Comparison of ENCODE assay signal across 27 mouse cellular contexts in genomic region chr3:35357111-35357510, GRCm38 (mm10).
DNase-seq lines count a peak whose midpoint lies in the region; ATAC-seq and TF ChIP-seq lines count a peak whose summit lies in the region.
"Had no signal": no experiment of that assay in that cellular context is flagged by ENCODE, and none has a peak within 500 bp of the region (broad histone marks: within the 10 kb centered on the region; RNA-seq: fewer than 3 reads in every experiment).

No protein-coding gene starts in this region.

- intact Hi-C loops in heart, postnatal 36 days (cut with DNase I), result no loop called here

- peak; percentile 30 for DNase-seq in heart, adult 11 months
- no peak for DNase-seq in heart, postnatal 36 days
- no peak for DNase-seq in kidney, postnatal 0 days (ENCODE audit: low spot score)
- DNase-seq in kidney, postnatal 14 days, result no peak
- DNase-seq in midbrain, postnatal 0 days (ENCODE audit: low spot score), result no peak
- DNase-seq in adrenal gland, postnatal 10 days, result no peak
- DNase-seq in layer of hippocampus, adult 18-20 months (ENCODE audit: low spot score in 2 of 2), result no peak
- DNase-seq: adrenal gland, adult 8-10 months; cerebellum, adult 11 months; cerebellum, adult 9-10 months; cerebellum, postnatal 36 days; gastrocnemius, adult 2 months; heart, postnatal 14 days; kidney, adult 2 months; layer of hippocampus, adult 9-11 months; lung, embryonic 14.5 days; lung, postnatal 14 days; right cerebral cortex, adult 18-20 months; spleen, adult 18-20 months had no signal

- H3K9ac ChIP-seq in kidney, postnatal 0 days (ENCODE audit: low read depth, low read length), result no peak overlapping the region
- H3K9ac ChIP-seq in midbrain, embryonic 12.5 days (replicated peaks), result no peak overlapping the region
- H3K9ac ChIP-seq in midbrain, postnatal 0 days (replicated peaks; ENCODE audit: low read length, poor library complexity, severe bottlenecking), result no peak overlapping the region
- H3K9ac ChIP-seq: forebrain, embryonic 15.5 days; limb, embryonic 12.5 days; liver, embryonic 15.5 days; lung, embryonic 14.5 days; neural tube, embryonic 12.5 days had no signal

- no peak for TF ChIP-seq CTCF in kidney, postnatal 0 days (IDR thresholded peaks at IDR 0.05; ENCODE audit: low read depth)
- no peak for TF ChIP-seq CTCF in midbrain, postnatal 0 days (IDR thresholded peaks at IDR 0.05)

- H3K4me2 ChIP-seq in kidney, postnatal 0 days (ENCODE audit: low read length), result no peak overlapping the region; the same call in 1 of the 2 replicates
- no peak overlapping the region for H3K4me2 ChIP-seq in midbrain, embryonic 12.5 days (replicated peaks)
- H3K4me2 ChIP-seq in midbrain, postnatal 0 days (ENCODE audit: low read depth, low read length, poor library complexity, severe bottlenecking), result peak overlapping the region; percentile 22; the same call in 1 of the 2 replicates
- H3K4me2 ChIP-seq: forebrain, embryonic 15.5 days; limb, embryonic 12.5 days; liver, embryonic 15.5 days; lung, embryonic 14.5 days; neural tube, embryonic 12.5 days had no signal

- ATAC-seq in kidney, postnatal 0 days (replicated peaks; ENCODE audit: low FRiP score, low read depth), result 0 out of 2 replicates have a peak, but pooled peaks have one; percentile 33
- 0 out of 2 replicates have a peak, but pooled peaks have one; percentile 30 for ATAC-seq in midbrain, embryonic 12.5 days (ENCODE audit: low FRiP score, low read depth)
- no peak for ATAC-seq in midbrain, postnatal 0 days (ENCODE audit: low FRiP score)
- ATAC-seq: forebrain, embryonic 15.5 days; hindbrain, postnatal 0 days had no signal

- no peak overlapping the region for H3K4me3 ChIP-seq in kidney, postnatal 0 days (replicated peaks; ENCODE audit: low read depth, low read length)
- no peak overlapping the region for H3K4me3 ChIP-seq in midbrain, embryonic 12.5 days
- H3K4me3 ChIP-seq in midbrain, postnatal 0 days (ENCODE audit: low read depth, low read length), result no peak overlapping the region
- H3K4me3 ChIP-seq: forebrain, embryonic 15.5 days; gastrocnemius, adult 2 months; limb, embryonic 12.5 days; liver, embryonic 15.5 days; myocyte; neural tube, embryonic 12.5 days had no signal

- no peaks in the 10 kb centered on the region for H3K9me3 ChIP-seq in kidney, postnatal 0 days (replicated peaks; ENCODE audit: low read length)
- H3K9me3 ChIP-seq in midbrain, embryonic 12.5 days, result no peaks in the 10 kb centered on the region
- no peaks in the 10 kb centered on the region for H3K9me3 ChIP-seq in midbrain, postnatal 0 days (ENCODE audit: low read length)
- H3K9me3 ChIP-seq: forebrain, embryonic 15.5 days; limb, embryonic 12.5 days; liver, embryonic 15.5 days; neural tube, embryonic 12.5 days had no signal

- WGBS in kidney, postnatal 0 days, result 68% methylated on average over 15 of the region's 15 CpGs
- 60% methylated on average over 15 of the region's 15 CpGs for WGBS in midbrain, embryonic 12.5 days
- WGBS in midbrain, postnatal 0 days, result 45% methylated on average over 15 of the region's 15 CpGs

- H3K4me1 ChIP-seq in kidney, postnatal 0 days (replicated peaks; ENCODE audit: insufficient read depth, low read length), result no peaks in the 10 kb centered on the region
- peaks cover 8% of the 10 kb centered on the region for H3K4me1 ChIP-seq in midbrain, embryonic 12.5 days
- H3K4me1 ChIP-seq in midbrain, postnatal 0 days (ENCODE audit: insufficient read depth, low read length), result no peaks in the 10 kb centered on the region
- H3K4me1 ChIP-seq: liver, embryonic 15.5 days had no signal

- no peak overlapping the region for H3K27ac ChIP-seq in kidney, postnatal 0 days
- H3K27ac ChIP-seq in midbrain, embryonic 12.5 days (replicated peaks), result no peak overlapping the region
- H3K27ac ChIP-seq in midbrain, postnatal 0 days (ENCODE audit: low read depth, low read length), result no peak overlapping the region
- H3K27ac ChIP-seq: forebrain, embryonic 15.5 days; gastrocnemius, adult 2 months; hindbrain, postnatal 0 days; limb, embryonic 12.5 days; liver, embryonic 15.5 days; neural tube, embryonic 12.5 days had no signal

- no peaks in the 10 kb centered on the region for H3K27me3 ChIP-seq in kidney, postnatal 0 days (ENCODE audit: insufficient read depth, low read length)
- no peaks in the 10 kb centered on the region for H3K27me3 ChIP-seq in midbrain, embryonic 12.5 days
- no peaks in the 10 kb centered on the region for H3K27me3 ChIP-seq in midbrain, postnatal 0 days (ENCODE audit: insufficient read depth, low read length)
- H3K27me3 ChIP-seq: forebrain, embryonic 15.5 days; liver, embryonic 15.5 days; neural tube, embryonic 12.5 days had no signal

- H3K36me3 ChIP-seq in kidney, postnatal 0 days (ENCODE audit: insufficient read depth, low read length), result no peaks in the 10 kb centered on the region
- H3K36me3 ChIP-seq in midbrain, embryonic 12.5 days, result no peaks in the 10 kb centered on the region
- H3K36me3 ChIP-seq in midbrain, postnatal 0 days (ENCODE audit: insufficient read depth, low read length), result no peaks in the 10 kb centered on the region
- H3K36me3 ChIP-seq: forebrain, embryonic 15.5 days; G1E; limb, embryonic 12.5 days; liver, embryonic 15.5 days; neural tube, embryonic 12.5 days had no signal
